Mouse (Mus musculus) urinary bladder, adult 2 months (tissue): ENCODE results near the gene Pla2g4e. TPM values are rescaled to one million over a fixed set of nuclear protein-coding genes. Genes with fewer than 3 reads are reported as not detected.

ENCODE experiments used
- DNase-seq: peaks from one replicate; pipeline ENCODE4 v3.0.0; 2022; ENCODE audit warnings: low spot score
- polyA plus RNA-seq: library from polyadenylated mRNA; depleted of rRNA; stranded (reverse); fragments of >200 nt; gene quantifications from 2 replicates; pipeline ENCODE4 v1.2.3, GENCODE M21; 2012; rRNA removed

The Pla2g4e gene
- polyA plus RNA-seq, 1 experiment, result 0.80 TPM

GRCm38 (mm10) chr2:120124946-120125345 is 120.2 kb downstream of the Pla2g4e start:
- no peak for DNase-seq

- no peak for DNase-seq
These were observed 121.0 kb downstream of the Pla2g4e start for GRCm38 (mm10) chr2:120124096-120124495.

- no peak for DNase-seq
These were observed 122.2 kb downstream of the Pla2g4e start for GRCm38 (mm10) chr2:120122983-120123382.

GRCm38 (mm10) chr2:120117346-120117745 is 127.8 kb downstream of the Pla2g4e start:
- no peak for DNase-seq

Other genes starting within 250 kb of the Pla2g4e start
- gene Jmjd7, start 217.9 kb downstream of the Pla2g4e start, polyA plus RNA-seq, result 5.5 and 6.2 TPM in 2 replicates
- 3.6 and 3.9 TPM in 2 replicates for gene Gm28042, start 217.8 kb downstream of the Pla2g4e start, polyA plus RNA-seq
- 4.5 and 4.6 TPM in 2 replicates for gene Pla2g4b, start 211.9 kb downstream of the Pla2g4e start, polyA plus RNA-seq
- 142 and 166 TPM in 2 replicates for gene Ehd4, start 90.7 kb downstream of the Pla2g4e start, polyA plus RNA-seq
- not detected in 2 replicates for gene Pla2g4d, start 43.9 kb upstream of the Pla2g4e start, polyA plus RNA-seq
- gene Pla2g4f, start 68.8 kb upstream of the Pla2g4e start, polyA plus RNA-seq, result 0.96 and 1.2 TPM in 2 replicates
- gene Vps39, start 107.8 kb upstream of the Pla2g4e start, polyA plus RNA-seq, result 26.4 and 26.6 TPM in 2 replicates
- 13.5 and 14.7 TPM in 2 replicates for gene Ganc, start 158.6 kb upstream of the Pla2g4e start, polyA plus RNA-seq
- 26.2 and 30.7 TPM in 2 replicates for gene Tmem87a, start 158.8 kb upstream of the Pla2g4e start, polyA plus RNA-seq
- gene Capn3, start 210.7 kb upstream of the Pla2g4e start, polyA plus RNA-seq, result 2.4 and 2.6 TPM in 2 replicates